In genomic region chr13:32900639-32901038, GRCm38 (mm10) we compare ENCODE assay signal across 8 mouse cellular contexts. TPM values are rescaled to one million over a fixed set of nuclear protein-coding genes. Genes with fewer than 3 reads are reported as not detected.
A peak's percentile ranks its signal among the peaks of the same experiment; 100 is the strongest.
DNase-seq lines count a peak whose midpoint lies in the region; ATAC-seq and TF ChIP-seq lines count a peak whose summit lies in the region.
"Had no signal": no experiment of that assay in that cellular context is flagged by ENCODE, and none has a peak within 500 bp of the region (broad histone marks: within the 10 kb centered on the region; RNA-seq: fewer than 3 reads in every experiment).

No protein-coding gene starts in this region.

- H3K9me3 ChIP-seq in kidney, embryonic 16.5 days (ENCODE audit: low read length): no peaks in the 10 kb centered on the region
- no peaks in the 10 kb centered on the region for H3K9me3 ChIP-seq in E14TG2a.4 (ENCODE audit: low read length)
- H3K9me3 ChIP-seq in limb, embryonic 11.5 days (ENCODE audit: control insufficient read depth, low read length): no peaks in the 10 kb centered on the region

- H3K4me3 ChIP-seq in kidney, embryonic 16.5 days (ENCODE audit: low read length): no peak overlapping the region
- no peak overlapping the region for H3K4me3 ChIP-seq in E14TG2a.4 (replicated peaks; ENCODE audit: low read length)
- H3K4me3 ChIP-seq in limb, embryonic 11.5 days (ENCODE audit: low read depth, low read length): no peak overlapping the region
- no peak overlapping the region for H3K4me3 ChIP-seq in small intestine, adult 2 months (ENCODE audit: low read depth, low read length)
- H3K4me3 ChIP-seq: myocyte had no signal

- 25% methylated on average over 2 of the region's 2 CpGs for WGBS in kidney, embryonic 16.5 days
- WGBS in limb, embryonic 11.5 days: 14% methylated on average over 2 of the region's 2 CpGs
- WGBS in small intestine, adult 2 months: 4% methylated on average over 2 of the region's 2 CpGs

- no peak overlapping the region for H3K4me2 ChIP-seq in kidney, embryonic 16.5 days (replicated peaks; ENCODE audit: low read depth, low read length)
- no peak overlapping the region for H3K4me2 ChIP-seq in limb, embryonic 11.5 days (ENCODE audit: low read depth, severe bottlenecking)

- no peaks in the 10 kb centered on the region for H3K27me3 ChIP-seq in kidney, embryonic 16.5 days (ENCODE audit: insufficient read depth, low read length)
- no peaks in the 10 kb centered on the region for H3K27me3 ChIP-seq in E14TG2a.4 (ENCODE audit: insufficient read depth, low read length)
- no peaks in the 10 kb centered on the region for H3K27me3 ChIP-seq in limb, embryonic 11.5 days (ENCODE audit: control insufficient read depth, insufficient read depth, low read length)
- H3K27me3 ChIP-seq in small intestine, adult 2 months (ENCODE audit: control insufficient read depth, insufficient read depth, low read length): no peaks in the 10 kb centered on the region

- H3K36me3 ChIP-seq in kidney, embryonic 16.5 days (ENCODE audit: insufficient read depth, low read length): no peaks in the 10 kb centered on the region
- H3K36me3 ChIP-seq in E14TG2a.4 (ENCODE audit: insufficient read depth, low read length): no peaks in the 10 kb centered on the region
- no peaks in the 10 kb centered on the region for H3K36me3 ChIP-seq in limb, embryonic 11.5 days (ENCODE audit: control insufficient read depth, insufficient read depth, low read length)
- no peaks in the 10 kb centered on the region for H3K36me3 ChIP-seq in small intestine, adult 2 months (ENCODE audit: control insufficient read depth, insufficient read depth, low read length)

- no peak for ATAC-seq in kidney, embryonic 16.5 days (ENCODE audit: low FRiP score, low TSS enrichment)
- ATAC-seq in limb, embryonic 11.5 days (ENCODE audit: insufficient number of reproducible peaks, low FRiP score, low TSS enrichment, low read depth): no peak

- TF ChIP-seq CTCF in E14TG2a.4 (conservative IDR thresholded peaks at IDR 0.05; ENCODE audit: low read length): peak; percentile 56
- TF ChIP-seq CTCF in small intestine, adult 2 months (IDR thresholded peaks at IDR 0.05; ENCODE audit: extremely low read depth, insufficient read length, insufficient replicate concordance, low read depth, low read length): peak; percentile 62; the same call in 1 of the 2 replicates

- no peak overlapping the region for H3K9ac ChIP-seq in kidney, embryonic 16.5 days (replicated peaks; ENCODE audit: low read length)
- H3K9ac ChIP-seq in limb, embryonic 11.5 days (ENCODE audit: low read length): no peak overlapping the region

- DNase-seq in kidney, adult 11 months: peak; percentile 25
- peak; percentile 69 for DNase-seq in adrenal gland, postnatal 10 days
- peak; percentile 24 for DNase-seq in gastrocnemius, postnatal 10 days
- DNase-seq in limb, embryonic 11.5 days (ENCODE audit: low spot score): peak; percentile 49

- H3K4me1 ChIP-seq in kidney, embryonic 16.5 days (ENCODE audit: insufficient read depth, low read length): peaks cover 4% of the 10 kb centered on the region; the same call in 1 of the 2 replicates
- peaks cover 5% of the 10 kb centered on the region; the same call in 1 of the 2 replicates for H3K4me1 ChIP-seq in E14TG2a.4 (replicated peaks; ENCODE audit: low read depth, low read length)
- H3K4me1 ChIP-seq in limb, embryonic 11.5 days (ENCODE audit: control insufficient read depth, insufficient read depth, low read length): no peaks in the 10 kb centered on the region
- H3K4me1 ChIP-seq in small intestine, adult 2 months (ENCODE audit: control insufficient read depth, insufficient read depth, insufficient read length, low read length): no peaks in the 10 kb centered on the region

- no peak for TF ChIP-seq POLR2A in small intestine, adult 2 months (IDR thresholded peaks at IDR 0.05; ENCODE audit: low read depth, low read length)

- no peak overlapping the region for H3K27ac ChIP-seq in kidney, embryonic 16.5 days (ENCODE audit: low read length)
- no peak overlapping the region for H3K27ac ChIP-seq in limb, embryonic 11.5 days (replicated peaks; ENCODE audit: low read depth, low read length)
- no peak overlapping the region for H3K27ac ChIP-seq in small intestine, adult 2 months (ENCODE audit: insufficient read depth, low read depth, low read length)

RNA-seq across cellular contexts. Expression of gene Serpinb1c, which starts 2.6 kb away (rescaled TPM):
- not detected in 2 replicates for polyA plus RNA-seq in kidney, embryonic 16.5 days (2015; fragmentation: Nextera tagmentation; extraction: Ambion mirVana)
- total RNA-seq in adrenal gland, postnatal 10 days (2021): under 1 TPM in 1 of 2 experiments, not detected in 1; 0.42 TPM
- total RNA-seq in gastrocnemius, postnatal 10 days (2021): 1 to 10 TPM; 1.2 TPM
- polyA plus RNA-seq in limb, embryonic 11.5 days (2014; fragmentation: Nextera tagmentation; extraction: Ambion mirVana): not detected in 2 replicates
- not detected in 2 replicates for polyA plus RNA-seq in small intestine, adult 2 months (2012; rRNA removed)

RNA-seq across cellular contexts. Expression of gene Serpinb1a, which starts 49.7 kb away (rescaled TPM):
- polyA plus RNA-seq in kidney, embryonic 16.5 days (2015; fragmentation: Nextera tagmentation; extraction: Ambion mirVana): 10.3 and 12.1 TPM in 2 replicates
- 10 to 100 TPM; 43.8 to 67.3 TPM for total RNA-seq in adrenal gland, postnatal 10 days (2021)
- 1 to 10 TPM; 7.0 to 9.0 TPM for total RNA-seq in gastrocnemius, postnatal 10 days (2021)
- polyA plus RNA-seq in limb, embryonic 11.5 days (2014; fragmentation: Nextera tagmentation; extraction: Ambion mirVana): 1.5 and 2.5 TPM in 2 replicates
- polyA plus RNA-seq in small intestine, adult 2 months (2012; rRNA removed): 36.8 and 110 TPM in 2 replicates
